20 mouse cellular contexts compared by ENCODE assay signal in the genomic region with DNA sequence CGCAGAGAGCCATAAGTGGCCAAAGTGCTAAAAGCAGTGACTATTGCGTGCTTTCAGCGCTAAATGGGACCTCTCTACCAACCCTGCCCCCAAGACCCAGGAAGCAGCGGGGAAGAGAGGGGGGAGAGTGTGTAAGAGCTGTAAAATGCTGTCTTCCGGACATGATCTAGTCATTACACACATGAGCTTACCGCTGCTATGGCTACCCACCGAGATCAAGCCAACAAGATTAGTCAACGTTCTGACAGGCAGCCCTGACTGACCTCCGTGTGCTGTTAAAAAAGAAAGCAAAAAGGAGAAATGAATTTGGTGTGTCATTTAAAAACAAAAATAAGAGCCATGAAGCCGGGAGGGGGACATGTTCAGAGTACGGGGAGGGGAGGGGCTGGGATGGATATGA. TPM values are rescaled to one million over a fixed set of nuclear protein-coding genes. Genes with fewer than 3 reads are reported as not detected.
DNase-seq lines count a peak whose midpoint lies in the region; ATAC-seq and TF ChIP-seq lines count a peak whose summit lies in the region.
"Had no signal": no experiment of that assay in that cellular context is flagged by ENCODE, and none has a peak within 500 bp of the region (broad histone marks: within the 10 kb centered on the region; RNA-seq: fewer than 3 reads in every experiment).

No protein-coding gene starts in this region.

- 75% methylated on average over 11 of the region's 11 CpGs for WGBS in hindbrain, embryonic 14.5 days

- no peak overlapping the region for H3K4me3 ChIP-seq in C2C12 (ENCODE audit: insufficient read depth, poor library complexity, severe bottlenecking)
- H3K4me3 ChIP-seq in hindbrain, embryonic 14.5 days (replicated peaks; ENCODE audit: low read length): no peak overlapping the region
- H3K4me3 ChIP-seq: embryonic facial prominence, embryonic 15.5 days; hindbrain, embryonic 15.5 days; left cerebral cortex, adult 2 months; limb, embryonic 13.5 days; midbrain, embryonic 15.5 days; neural tube, embryonic 13.5 days had no signal

- no peaks in the 10 kb centered on the region for H3K79me3 ChIP-seq in C2C12 (ENCODE audit: low read depth)

- H3K9ac ChIP-seq in hindbrain, embryonic 14.5 days: no peak overlapping the region
- H3K9ac ChIP-seq: embryonic facial prominence, embryonic 15.5 days; hindbrain, embryonic 15.5 days; limb, embryonic 13.5 days; midbrain, embryonic 15.5 days; neural tube, embryonic 13.5 days had no signal

- H3K79me2 ChIP-seq in C2C12 (ENCODE audit: control insufficient read depth, insufficient read depth): no peaks in the 10 kb centered on the region

- H3K9me3 ChIP-seq in hindbrain, embryonic 14.5 days (ENCODE audit: control insufficient read depth, low read length): no peaks in the 10 kb centered on the region
- H3K9me3 ChIP-seq: embryonic facial prominence, embryonic 15.5 days; hindbrain, embryonic 15.5 days; limb, embryonic 13.5 days; midbrain, embryonic 15.5 days; neural tube, embryonic 13.5 days had no signal

- no peak overlapping the region for H3K27ac ChIP-seq in hindbrain, embryonic 14.5 days
- H3K27ac ChIP-seq: embryonic facial prominence, embryonic 15.5 days; hindbrain, embryonic 15.5 days; left cerebral cortex, adult 2 months; limb, embryonic 13.5 days; midbrain, embryonic 15.5 days; neural tube, embryonic 13.5 days; stomach, postnatal 0 days had no signal

- peak; percentile 46 for DNase-seq in CD4-positive, CD25-positive, alpha-beta regulatory T cell, adult 2 months (ENCODE audit: low read depth, low spot score)
- peak; percentile 48 for DNase-seq in naive thymus-derived CD4-positive, alpha-beta T cell, adult 2 months (ENCODE audit: low read depth)
- DNase-seq in kidney, postnatal 25 days: no peak
- no peak for DNase-seq in left cerebral cortex, postnatal 25 days (ENCODE audit: low spot score in 2 of 2)
- DNase-seq in hindbrain, embryonic 14.5 days (ENCODE audit: low spot score): no peak
- DNase-seq: adrenal gland, adult 8-10 months; cerebellum, adult 8-10 months; heart, adult 11 months; kidney, adult 8-10 months; lung, adult 18-20 months had no signal

- H3K27me3 ChIP-seq in C2C12 (ENCODE audit: control insufficient read depth, insufficient read depth, insufficient read length): no peaks in the 10 kb centered on the region
- no peaks in the 10 kb centered on the region for H3K27me3 ChIP-seq in hindbrain, embryonic 14.5 days (ENCODE audit: control insufficient read depth, insufficient read depth, low read length)
- H3K27me3 ChIP-seq: embryonic facial prominence, embryonic 15.5 days; hindbrain, embryonic 15.5 days; limb, embryonic 13.5 days; midbrain, embryonic 15.5 days; neural tube, embryonic 13.5 days had no signal

- peak; percentile 93 for ATAC-seq in granulocyte monocyte progenitor cell, adult 5-6 weeks (replicated peaks; ENCODE audit: poor library complexity, severe bottlenecking)
- no peak for ATAC-seq in hindbrain, embryonic 14.5 days (ENCODE audit: low FRiP score)
- ATAC-seq: forebrain, embryonic 14.5 days; midbrain, embryonic 15.5 days had no signal

- H3K4me1 ChIP-seq in hindbrain, embryonic 14.5 days (replicated peaks; ENCODE audit: control insufficient read depth, insufficient read depth, low read length): no peaks in the 10 kb centered on the region
- H3K4me1 ChIP-seq: hindbrain, embryonic 15.5 days; midbrain, embryonic 15.5 days had no signal

- H3K4me2 ChIP-seq in hindbrain, embryonic 14.5 days (replicated peaks): no peak overlapping the region
- H3K4me2 ChIP-seq: embryonic facial prominence, embryonic 15.5 days; hindbrain, embryonic 15.5 days; limb, embryonic 13.5 days; midbrain, embryonic 15.5 days; neural tube, embryonic 13.5 days had no signal

- H3K36me3 ChIP-seq in C2C12 (ENCODE audit: control insufficient read depth, insufficient read depth): no peaks in the 10 kb centered on the region
- H3K36me3 ChIP-seq in hindbrain, embryonic 14.5 days (replicated peaks; ENCODE audit: control insufficient read depth, insufficient read depth): no peaks in the 10 kb centered on the region
- H3K36me3 ChIP-seq: embryonic facial prominence, embryonic 15.5 days; hindbrain, embryonic 15.5 days; limb, embryonic 13.5 days; midbrain, embryonic 15.5 days; neural tube, embryonic 13.5 days had no signal

- no peak overlapping the region for H3ac ChIP-seq in C2C12 (ENCODE audit: control insufficient read depth, insufficient read length, low read depth)

- no peak for TF ChIP-seq CTCF in C2C12 (IDR thresholded peaks at IDR 0.05; ENCODE audit: control insufficient read depth, insufficient read depth, insufficient read length)

- intact Hi-C loops in left cerebral cortex, postnatal 25 days (cut with DNase I): no loop called here

TF ChIP-seq in C2C12, 6 proteins besides CTCF, POLR2A, EP300 and RAD21:
- TF ChIP-seq CEBPB (IDR thresholded peaks at IDR 0.05; ENCODE audit: low read depth) (no peak), FOSL1 (IDR thresholded peaks at IDR 0.05; ENCODE audit: insufficient read depth, low read length, poor library complexity, severe bottlenecking) (no peak), MYOD1 (IDR thresholded peaks at IDR 0.05; ENCODE audit: control insufficient read depth, insufficient read length, low read depth) (peak; percentile 42), MYOG (IDR thresholded peaks at IDR 0.05; ENCODE audit: control insufficient read depth, extremely low read depth, insufficient read length) (no peak), MAX (IDR thresholded peaks at IDR 0.05) (no peak)

RNA-seq across cellular contexts. Expression of a gene that starts 11.8 kb away (rescaled TPM):
- polyA plus RNA-seq in C2C12 (2012; fragmentation: generic; extraction: Trizol): 36.4 TPM
- total RNA-seq in granulocyte monocyte progenitor cell, adult 5-6 weeks (2014; fragmentation: Nextera tagmentation): 0.54 and 1.5 TPM in 2 replicates
- 1.3 and 1.6 TPM in 2 replicates for total RNA-seq in granulocyte monocyte progenitor cell, adult 5-6 weeks (2017)
- total RNA-seq in left cerebral cortex, postnatal 25 days (2021): 10 to 100 TPM; 45.7 to 51.3 TPM
- polyA plus RNA-seq in hindbrain, embryonic 14.5 days (2014; fragmentation: Nextera tagmentation; extraction: Ambion mirVana): 18.5 and 19.0 TPM in 2 replicates

Comparison
In these comparisons a context has a peak if more than half of its experiments do, and no peak if none do; other contexts are left out.
1. DNase-seq: peak in CD4-positive, CD25-positive, alpha-beta regulatory T cell, adult 2 months (single experiment) and naive thymus-derived CD4-positive, alpha-beta T cell, adult 2 months (single experiment); none in kidney, postnatal 25 days (0 of 2), left cerebral cortex, postnatal 25 days (0 of 2) and hindbrain, embryonic 14.5 days (single experiment).
2. RNA of a gene that starts 11.8 kb away (total RNA-seq): 45.7 to 51.3 TPM in left cerebral cortex, postnatal 25 days; 0.54 to 1.6 TPM in granulocyte monocyte progenitor cell, adult 5-6 weeks; every median in the first group is over 10 times any median in the second.